Mouse (Mus musculus): ENCODE data around the gene Syce1l. TPM values are rescaled to one million over a fixed set of nuclear protein-coding genes. Genes with fewer than 3 reads are reported as not detected.

Gene Syce1l
- polyA plus RNA-seq (2014; fragmentation: Nextera tagmentation; extraction: Ambion mirVana): not detected in 2 replicates

- no peak within 1 kb of the TSS for H3K4me3 ChIP-seq (ENCODE audit: control insufficient read depth in 1 of 2, insufficient read depth in 1 of 2, low read depth in 1 of 2, low read length in 2 of 2)
- 89% methylated on average over 16 of the region's 16 CpGs for WGBS
- no peak for ATAC-seq (ENCODE audit: insufficient number of reproducible peaks, insufficient read depth, low FRiP score, low read depth)
- no peaks in the 10 kb centered on the region for H3K27me3 ChIP-seq (ENCODE audit: control insufficient read depth, insufficient read depth, low read length)
- H3K9me3 ChIP-seq (ENCODE audit: control insufficient read depth, low read length): no peaks in the 10 kb centered on the region
- H3K4me2 ChIP-seq (ENCODE audit: low read length): no peak within 1 kb of the TSS
- peaks cover 0 to 2% of the 10 kb centered on the region in 2 experiments; a peak in 2 of 4 replicates for H3K4me1 ChIP-seq (ENCODE audit: control insufficient read depth in 2 of 2, insufficient read depth in 2 of 2, low read length in 2 of 2)
- no peak within 1 kb of the TSS for H3K27ac ChIP-seq (replicated peaks in 1 of 2; ENCODE audit: control insufficient read depth in 1 of 2, insufficient read depth in 1 of 2, low read depth in 2 of 2, low read length in 2 of 2)
- no peak within 1 kb of the TSS for H3K9ac ChIP-seq (ENCODE audit: low read length)
- peaks cover 51% of the 10 kb centered on the region for H3K36me3 ChIP-seq (ENCODE audit: control insufficient read depth, insufficient read depth, low read length)
Observed at GRCm38 (mm10) chr8:113642926-113643325, at the start of gene Syce1l. TSS of gene Syce1l (plus strand) at chr8:113643213.

- Histone ChIP-seq H3K4me2 (ENCODE audit: low read length) (no peak overlapping the region), H3K9ac (ENCODE audit: low read length) (no peak overlapping the region), H3K27ac (replicated peaks in 1 of 2; ENCODE audit: control insufficient read depth in 1 of 2, insufficient read depth in 1 of 2, low read depth in 2 of 2, low read length in 2 of 2) (no peak overlapping the region), H3K36me3 (ENCODE audit: control insufficient read depth, insufficient read depth, low read length) (no peaks in the 10 kb centered on the region), H3K4me1 (ENCODE audit: control insufficient read depth in 2 of 2, insufficient read depth in 2 of 2, low read length in 2 of 2) (no peaks in the 10 kb centered on the region), H3K27me3 (ENCODE audit: control insufficient read depth, insufficient read depth, low read length) (no peaks in the 10 kb centered on the region), H3K4me3 (ENCODE audit: control insufficient read depth in 1 of 2, insufficient read depth in 1 of 2, low read depth in 1 of 2, low read length in 2 of 2) (no peak overlapping the region), H3K9me3 (ENCODE audit: control insufficient read depth, low read length) (no peaks in the 10 kb centered on the region)
- ATAC-seq (ENCODE audit: insufficient number of reproducible peaks, insufficient read depth, low FRiP score, low read depth): no peak
- WGBS: 37% methylated on average over 3 of the region's 3 CpGs
Observed at GRCm38 (mm10) chr8:113598401-113598800, 44.6 kb upstream of the Syce1l start.

DNA sequence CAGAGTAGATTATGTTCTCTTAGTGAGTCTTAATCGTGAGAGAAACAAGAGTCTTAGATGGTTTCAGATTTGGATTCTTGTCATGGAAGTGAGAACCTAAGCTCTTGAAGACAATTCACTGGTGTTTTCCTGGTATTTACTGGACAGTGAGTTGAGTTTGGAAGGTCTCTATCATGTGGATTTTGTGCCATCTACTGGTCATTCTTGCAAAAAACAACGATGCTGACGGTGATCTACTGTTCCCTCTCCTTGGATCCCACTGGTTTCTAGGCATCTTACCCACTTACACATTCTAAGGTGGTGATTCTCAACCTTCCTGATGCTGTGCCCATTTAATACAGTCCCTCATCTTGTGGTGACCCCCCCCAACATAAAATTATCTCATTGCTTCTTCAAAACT lies 10.4 kb upstream of the Syce1l start:
- no peaks in the 10 kb centered on the region for H3K27me3 ChIP-seq (ENCODE audit: control insufficient read depth, insufficient read depth, low read length)
- H3K27ac ChIP-seq (replicated peaks in 1 of 2; ENCODE audit: control insufficient read depth in 1 of 2, insufficient read depth in 1 of 2, low read depth in 2 of 2, low read length in 2 of 2): no peak overlapping the region
- H3K4me2 ChIP-seq (ENCODE audit: low read length): no peak overlapping the region
- H3K9me3 ChIP-seq (ENCODE audit: control insufficient read depth, low read length): no peaks in the 10 kb centered on the region
- WGBS: 5% methylated on average over 3 of the region's 3 CpGs
- H3K4me1 ChIP-seq (ENCODE audit: control insufficient read depth in 2 of 2, insufficient read depth in 2 of 2, low read length in 2 of 2): peaks cover 2 to 13% of the 10 kb centered on the region in 2 experiments; a peak in 3 of 4 replicates
- ATAC-seq (ENCODE audit: insufficient number of reproducible peaks, insufficient read depth, low FRiP score, low read depth): no peak
- no peak overlapping the region for H3K4me3 ChIP-seq (ENCODE audit: control insufficient read depth in 1 of 2, insufficient read depth in 1 of 2, low read depth in 1 of 2, low read length in 2 of 2)
- no peak overlapping the region for H3K9ac ChIP-seq (ENCODE audit: low read length)
- H3K36me3 ChIP-seq (ENCODE audit: control insufficient read depth, insufficient read depth, low read length): peaks cover under 1% of the 10 kb centered on the region

GRCm38 (mm10) chr8:113634161-113634560 lies 8.9 kb upstream of the Syce1l start:
- H3K9ac ChIP-seq (ENCODE audit: low read length): 0 out of 2 replicates have a peak overlapping the region, but pooled peaks have one; percentile 16
- WGBS: 26% methylated on average over 12 of the region's 12 CpGs

DNA sequence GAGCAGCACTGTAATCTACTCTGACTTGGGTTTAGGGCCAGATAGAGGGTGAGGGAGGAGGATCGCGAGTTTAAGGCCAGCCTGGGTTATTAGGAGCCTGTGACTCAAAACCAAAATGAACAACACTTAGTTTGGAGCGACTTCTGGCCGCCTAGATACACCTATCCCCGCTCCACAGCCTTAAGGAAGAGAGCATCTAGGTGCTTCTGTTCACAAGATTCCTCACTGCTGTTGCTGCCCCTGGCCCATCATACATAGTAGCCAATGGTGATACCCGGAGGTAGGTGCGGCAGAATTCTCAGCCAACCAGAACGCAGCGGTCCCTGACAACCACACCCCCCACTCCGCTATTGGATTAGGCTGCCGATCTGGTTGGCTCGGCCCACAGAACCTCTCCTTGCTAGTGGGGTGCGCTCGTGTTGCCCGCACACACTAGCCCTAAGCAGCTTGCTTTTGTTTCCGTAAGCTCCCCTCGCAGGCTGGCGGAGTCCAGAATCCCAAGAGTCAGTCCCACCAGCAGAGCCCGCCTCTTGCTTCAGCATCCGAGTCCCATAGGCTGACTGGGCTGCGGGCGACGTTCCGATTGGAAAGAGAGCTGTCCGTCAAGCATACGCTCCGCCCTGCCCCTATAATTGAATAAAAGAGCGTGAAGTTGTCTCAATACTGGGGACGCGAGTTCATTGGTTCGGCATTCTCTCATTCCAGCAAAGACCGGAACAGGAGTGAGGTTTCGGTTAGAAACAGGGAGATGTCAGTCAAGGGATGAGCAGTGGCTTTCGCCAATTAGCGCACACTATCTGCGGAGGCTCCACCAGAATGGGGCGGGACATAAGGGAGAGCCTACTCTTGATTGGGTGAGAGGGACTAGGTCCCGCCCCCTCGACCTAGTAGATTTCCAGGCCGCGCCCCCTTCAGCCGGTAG lies 8.1 kb upstream of the Syce1l start, which contains the start of gene Mon1b:
Gene Mon1b, plus strand, starts transcription at position 918 of the 922 bp plus-strand sequence.
- H3K9ac ChIP-seq (ENCODE audit: low read length): peak within 1 kb of the TSS; percentile 84
- peak within 1 kb of the TSS; percentile 77 to 82 for H3K4me3 ChIP-seq (ENCODE audit: control insufficient read depth in 1 of 2, insufficient read depth in 1 of 2, low read depth in 1 of 2, low read length in 2 of 2)
- H3K27me3 ChIP-seq (ENCODE audit: control insufficient read depth, insufficient read depth, low read length): no peaks in the 10 kb centered on the region
- ATAC-seq (ENCODE audit: insufficient number of reproducible peaks, insufficient read depth, low FRiP score, low read depth): peak; percentile 99
- H3K9me3 ChIP-seq (ENCODE audit: control insufficient read depth, low read length): no peaks in the 10 kb centered on the region
- peak within 1 kb of the TSS; percentile 95 to 96 for H3K27ac ChIP-seq (replicated peaks in 1 of 2; ENCODE audit: control insufficient read depth in 1 of 2, insufficient read depth in 1 of 2, low read depth in 2 of 2, low read length in 2 of 2)
- WGBS: under 1% methylated on average over 42 of the region's 42 CpGs
- peak within 1 kb of the TSS; percentile 91 for H3K4me2 ChIP-seq (ENCODE audit: low read length)
- H3K4me1 ChIP-seq (ENCODE audit: control insufficient read depth in 2 of 2, insufficient read depth in 2 of 2, low read length in 2 of 2): peaks cover 2 to 13% of the 10 kb centered on the region in 2 experiments; a peak in 3 of 4 replicates
- peaks cover 24% of the 10 kb centered on the region for H3K36me3 ChIP-seq (ENCODE audit: control insufficient read depth, insufficient read depth, low read length)

More at GRCm38 (mm10) chr8:113634161-113634560, 8.9 kb upstream of the Syce1l start:
- Histone ChIP-seq H3K36me3 (ENCODE audit: control insufficient read depth, insufficient read depth, low read length) (peaks cover 16% of the 10 kb centered on the region), H3K27me3 (ENCODE audit: control insufficient read depth, insufficient read depth, low read length) (no peaks in the 10 kb centered on the region), H3K9me3 (ENCODE audit: control insufficient read depth, low read length) (no peaks in the 10 kb centered on the region), H3K4me2 (ENCODE audit: low read length) (peak overlapping the region; percentile 91), H3K27ac (replicated peaks in 1 of 2; ENCODE audit: control insufficient read depth in 1 of 2, insufficient read depth in 1 of 2, low read depth in 2 of 2, low read length in 2 of 2) (no peak overlapping the region), H3K4me3 (ENCODE audit: control insufficient read depth in 1 of 2, insufficient read depth in 1 of 2, low read depth in 1 of 2, low read length in 2 of 2) (peak overlapping the region in 1 of 2 experiments; percentile 77; a peak in 3 of 4 replicates), H3K4me1 (ENCODE audit: control insufficient read depth in 2 of 2, insufficient read depth in 2 of 2, low read length in 2 of 2) (peaks cover 2 to 13% of the 10 kb centered on the region in 2 experiments; a peak in 3 of 4 replicates)
- no peak for ATAC-seq (ENCODE audit: insufficient number of reproducible peaks, insufficient read depth, low FRiP score, low read depth)

- under 1% methylated on average over 44 of the region's 44 CpGs for WGBS
- peak; percentile 68 for ATAC-seq (ENCODE audit: insufficient number of reproducible peaks, insufficient read depth, low FRiP score, low read depth)
- H3K4me3 ChIP-seq (ENCODE audit: control insufficient read depth in 1 of 2, insufficient read depth in 1 of 2, low read depth in 1 of 2, low read length in 2 of 2): peak overlapping the region; percentile 77 to 82
- H3K36me3 ChIP-seq (ENCODE audit: control insufficient read depth, insufficient read depth, low read length): peaks cover 31% of the 10 kb centered on the region
- peaks cover 2 to 13% of the 10 kb centered on the region in 2 experiments; a peak in 3 of 4 replicates for H3K4me1 ChIP-seq (ENCODE audit: control insufficient read depth in 2 of 2, insufficient read depth in 2 of 2, low read length in 2 of 2)
- H3K9ac ChIP-seq (ENCODE audit: low read length): peak overlapping the region; percentile 84
- no peaks in the 10 kb centered on the region for H3K27me3 ChIP-seq (ENCODE audit: control insufficient read depth, insufficient read depth, low read length)
- peak overlapping the region; percentile 95 to 96 for H3K27ac ChIP-seq (replicated peaks in 1 of 2; ENCODE audit: control insufficient read depth in 1 of 2, insufficient read depth in 1 of 2, low read depth in 2 of 2, low read length in 2 of 2)
- H3K4me2 ChIP-seq (ENCODE audit: low read length): peak overlapping the region; percentile 91
- no peaks in the 10 kb centered on the region for H3K9me3 ChIP-seq (ENCODE audit: control insufficient read depth, low read length)
Observed at GRCm38 (mm10) chr8:113635592-113636279, 7.3 kb upstream of the Syce1l start.

DNA sequence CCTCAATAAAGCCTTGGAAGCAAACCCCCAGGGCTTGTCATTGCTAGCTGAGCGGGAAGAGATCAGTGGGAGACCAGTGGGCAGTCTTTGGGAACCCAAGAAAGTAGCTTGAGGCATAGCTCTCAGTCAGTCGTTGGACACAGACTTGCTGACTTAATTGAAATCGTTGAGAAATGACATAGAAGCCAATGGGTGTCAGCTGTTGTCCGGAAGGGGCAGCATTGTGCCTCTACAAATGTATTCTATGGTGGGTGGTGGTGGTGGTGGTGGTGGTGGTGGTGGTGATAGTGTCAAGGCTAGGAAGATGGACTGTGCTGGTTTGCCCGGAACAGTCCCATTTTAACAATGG lies 6.8 kb upstream of the Syce1l start:
- 37% methylated on average over 5 of the region's 5 CpGs for WGBS
- peaks cover 2 to 13% of the 10 kb centered on the region in 2 experiments; a peak in 3 of 4 replicates for H3K4me1 ChIP-seq (ENCODE audit: control insufficient read depth in 2 of 2, insufficient read depth in 2 of 2, low read length in 2 of 2)
- H3K4me2 ChIP-seq (ENCODE audit: low read length): peak overlapping the region; percentile 91
- H3K4me3 ChIP-seq (ENCODE audit: control insufficient read depth in 1 of 2, insufficient read depth in 1 of 2, low read depth in 1 of 2, low read length in 2 of 2): peak overlapping the region; percentile 77 to 82
- no peaks in the 10 kb centered on the region for H3K9me3 ChIP-seq (ENCODE audit: control insufficient read depth, low read length)
- no peak for ATAC-seq (ENCODE audit: insufficient number of reproducible peaks, insufficient read depth, low FRiP score, low read depth)
- H3K36me3 ChIP-seq (ENCODE audit: control insufficient read depth, insufficient read depth, low read length): peaks cover 36% of the 10 kb centered on the region
- H3K9ac ChIP-seq (ENCODE audit: low read length): peak overlapping the region; percentile 84
- no peak overlapping the region for H3K27ac ChIP-seq (replicated peaks in 1 of 2; ENCODE audit: control insufficient read depth in 1 of 2, insufficient read depth in 1 of 2, low read depth in 2 of 2, low read length in 2 of 2)
- H3K27me3 ChIP-seq (ENCODE audit: control insufficient read depth, insufficient read depth, low read length): no peaks in the 10 kb centered on the region
